Mouse (Mus musculus) effector memory CD4-positive, alpha-beta T cell, adult 5 months (primary cell): ENCODE results near the gene Rnf114. TPM values are rescaled to one million over a fixed set of nuclear protein-coding genes. Genes with fewer than 3 reads are reported as not detected.

Experiments used
- polyA plus RNA-seq: library from polyadenylated mRNA; unstranded; fragments of 100-300 nt; shearing (Covaris generic); gene quantifications from one replicate; pipeline ENCODE4 v1.2.1, GENCODE M21; 2017

The Rnf114 gene
- 189 TPM for polyA plus RNA-seq

GRCm38 (mm10) chr2:167491757-167492708 is at the start of gene Rnf114:
TSS of gene Rnf114 (plus strand) at chr2:167492645.

GRCm38 (mm10) chr2:167492713-167493636 is 530 bp downstream of the Rnf114 start, which contains the start of gene Spata2:
TSS of gene Spata2 (minus strand) at chr2:167492887.

DNA sequence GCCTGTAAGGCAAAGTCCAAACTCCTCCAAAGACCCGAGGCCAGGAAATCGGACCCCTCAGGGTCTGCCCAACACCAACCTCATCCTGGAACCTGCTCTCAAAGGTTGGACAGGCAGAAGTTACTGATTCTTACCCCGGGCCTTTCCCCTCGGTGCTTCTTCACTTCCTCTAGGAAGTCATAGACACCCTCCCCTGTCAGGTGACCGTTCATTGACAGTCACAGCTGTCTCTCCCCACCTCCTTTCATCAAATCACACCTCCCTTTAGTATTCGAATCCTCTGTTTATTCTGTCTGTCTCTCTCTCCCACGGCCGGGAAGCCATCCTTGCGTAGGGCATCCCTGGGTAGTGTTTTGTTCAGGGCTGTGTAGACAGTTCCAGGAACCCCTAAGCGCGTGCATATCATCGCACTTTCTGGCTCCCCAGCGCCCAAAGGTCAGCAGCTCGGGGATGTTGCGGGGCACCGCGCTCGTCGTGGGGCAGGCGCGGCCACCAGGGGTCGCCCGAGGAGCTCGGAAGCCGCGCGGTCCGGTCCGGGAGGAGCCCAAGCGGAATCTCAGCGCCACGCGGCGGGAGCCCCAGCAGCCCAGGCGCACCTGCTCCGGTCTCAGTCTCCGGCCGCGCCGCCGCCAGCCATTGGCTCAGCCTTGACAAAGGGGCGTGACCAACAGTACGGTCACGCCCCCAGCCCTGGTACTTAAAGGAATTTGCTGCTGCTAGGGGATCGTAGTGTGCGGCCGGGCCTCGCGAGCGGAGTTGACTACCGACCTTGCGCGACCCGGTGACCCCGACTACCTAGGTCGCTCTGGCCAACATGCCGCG is 45.2 kb downstream of the Rnf114 start, which contains the start of gene Snai1:
TSS of gene Snai1 (plus strand) at position 720 of the 822 bp plus-strand sequence.

Other genes starting within 250 kb of the Rnf114 start
- 32.8 TPM for gene B4galt5, start 143.5 kb upstream of the Rnf114 start, polyA plus RNA-seq
- 49.6 TPM for gene Slc9a8, start 70.9 kb upstream of the Rnf114 start, polyA plus RNA-seq
- gene Spata2, start 242 bp downstream of the Rnf114 start, polyA plus RNA-seq: 41.9 TPM
- gene Snai1, start 45.5 kb downstream of the Rnf114 start, polyA plus RNA-seq: not detected
- gene Ube2v1, start 139.4 kb downstream of the Rnf114 start, polyA plus RNA-seq: 212 TPM
- gene Gm20431, start 168.9 kb downstream of the Rnf114 start, polyA plus RNA-seq: 15.4 TPM
- 156 TPM for gene Cebpb, start 196.3 kb downstream of the Rnf114 start, polyA plus RNA-seq
- 92.1 TPM for gene Tmem189, start 197.2 kb downstream of the Rnf114 start, polyA plus RNA-seq